14 mouse cellular contexts compared by ENCODE assay signal in the genomic region with DNA sequence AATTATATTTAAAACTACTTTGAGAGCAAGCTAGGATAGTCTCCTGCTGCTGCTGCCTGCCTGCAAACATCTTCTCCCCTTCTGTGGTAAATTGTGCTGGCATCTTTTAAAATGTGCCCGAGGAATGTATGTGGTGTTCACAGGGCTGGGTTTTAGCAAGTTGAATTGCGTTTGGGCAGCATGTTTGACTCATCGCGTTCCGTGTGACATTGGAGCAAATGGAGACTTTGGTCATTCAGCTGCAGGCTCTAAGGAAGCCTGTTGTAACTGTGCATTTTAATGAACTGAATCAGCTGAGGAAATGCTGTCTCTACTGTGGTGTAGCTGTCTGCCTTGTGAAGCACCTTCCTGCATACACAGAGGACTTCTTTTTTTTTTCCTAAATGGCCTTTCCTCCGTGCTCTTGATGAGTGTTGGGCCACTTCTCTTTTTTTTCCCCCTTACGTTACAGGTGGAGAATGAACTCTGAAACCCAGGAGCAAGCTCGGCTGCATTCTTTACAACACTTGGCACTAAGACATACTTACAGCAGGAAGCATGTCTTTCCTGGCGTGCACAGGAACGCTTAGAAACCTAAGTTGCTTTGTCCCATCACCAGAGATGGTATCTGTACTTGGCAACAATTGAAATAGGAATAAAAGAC. TPM values are rescaled to one million over a fixed set of nuclear protein-coding genes. Genes with fewer than 3 reads are reported as not detected.
DNase-seq lines count a peak whose midpoint lies in the region; ATAC-seq and TF ChIP-seq lines count a peak whose summit lies in the region.
"Had no signal": no experiment of that assay in that cellular context is flagged by ENCODE, and none has a peak within 500 bp of the region (broad histone marks: within the 10 kb centered on the region; RNA-seq: fewer than 3 reads in every experiment).

No protein-coding gene starts in this region.

- H3K4me3 ChIP-seq in forebrain, postnatal 0 days (ENCODE audit: low read depth, low read length) = no peak overlapping the region
- H3K4me3 ChIP-seq in forebrain, embryonic 11.5 days (ENCODE audit: low read depth, low read length) = no peak overlapping the region
- no peak overlapping the region for H3K4me3 ChIP-seq in hindbrain, postnatal 0 days (ENCODE audit: low read length)
- H3K4me3 ChIP-seq in hindbrain, embryonic 10.5 days = no peak overlapping the region
- H3K4me3 ChIP-seq: erythroblast, embryonic 14.5 days had no signal

- 44% methylated on average over 10 of the region's 10 CpGs for WGBS in forebrain, postnatal 0 days
- WGBS in forebrain, embryonic 11.5 days = 60% methylated on average over 10 of the region's 10 CpGs
- whole genome bisulfite sequencing in hindbrain, postnatal 0 days = 30% methylated on average over 10 of the region's 10 CpGs
- 61% methylated on average over 10 of the region's 10 CpGs for WGBS in hindbrain, embryonic 10.5 days

- no peaks in the 10 kb centered on the region for H3K9me3 ChIP-seq in forebrain, postnatal 0 days (ENCODE audit: low read length)
- no peaks in the 10 kb centered on the region for H3K9me3 ChIP-seq in forebrain, embryonic 11.5 days (ENCODE audit: control insufficient read depth, low read length)
- no peaks in the 10 kb centered on the region for H3K9me3 ChIP-seq in hindbrain, postnatal 0 days (ENCODE audit: low read length)
- no peaks in the 10 kb centered on the region for H3K9me3 ChIP-seq in hindbrain, embryonic 10.5 days

- peak overlapping the region; percentile 6; the same call in 1 of the 2 replicates for H3K4me2 ChIP-seq in forebrain, postnatal 0 days (ENCODE audit: low read depth)
- no peak overlapping the region for H3K4me2 ChIP-seq in forebrain, embryonic 11.5 days (ENCODE audit: low read depth, low read length, severe bottlenecking)
- H3K4me2 ChIP-seq in hindbrain, postnatal 0 days (ENCODE audit: low read depth, low read length) = peak overlapping the region; percentile 40

- TF ChIP-seq CTCF in forebrain, postnatal 0 days (IDR thresholded peaks at IDR 0.05; ENCODE audit: low read depth) = no peak
- TF ChIP-seq CTCF in hindbrain, postnatal 0 days (IDR thresholded peaks at IDR 0.05; ENCODE audit: low read depth) = no peak

- ATAC-seq in forebrain, postnatal 0 days = peak; percentile 43
- ATAC-seq in forebrain, embryonic 11.5 days (replicated peaks; ENCODE audit: low FRiP score) = no peak
- no peak for ATAC-seq in hindbrain, postnatal 0 days

- DNase-seq in forebrain, postnatal 0 days = peak; percentile 25
- DNase-seq in forebrain, embryonic 11.5 days (ENCODE audit: low spot score) = no peak
- no peak for DNase-seq in hindbrain, postnatal 0 days (ENCODE audit: low spot score)
- DNase-seq in hindbrain, embryonic 10.5 days (ENCODE audit: low spot score) = no peak
- peak; percentile 12 for DNase-seq in 3T3-L1 (ENCODE audit: low read depth, low spot score)
- DNase-seq in lung, postnatal 10 days = peak; percentile 3
- DNase-seq in cerebellum, adult 18-20 months = no peak
- no peak for DNase-seq in ovary, postnatal 36 days (ENCODE audit: low spot score)
- DNase-seq: kidney, postnatal 14 days; retina, postnatal 1 day; thymus, postnatal 14 days had no signal

- no peak overlapping the region for H3K27ac ChIP-seq in forebrain, postnatal 0 days (ENCODE audit: low read depth, low read length)
- H3K27ac ChIP-seq in forebrain, embryonic 11.5 days (ENCODE audit: low read depth, low read length) = no peak overlapping the region
- H3K27ac ChIP-seq in hindbrain, postnatal 0 days = no peak overlapping the region
- H3K27ac ChIP-seq in hindbrain, embryonic 10.5 days = no peak overlapping the region
- H3K27ac ChIP-seq: liver, embryonic 14.5 days had no signal

- H3K9ac ChIP-seq in forebrain, postnatal 0 days = no peak overlapping the region
- no peak overlapping the region for H3K9ac ChIP-seq in forebrain, embryonic 11.5 days (ENCODE audit: low read length)
- 0 out of 2 replicates have a peak overlapping the region, but pooled peaks have one; percentile 17 for H3K9ac ChIP-seq in hindbrain, postnatal 0 days (replicated peaks; ENCODE audit: low read length)
- H3K9ac ChIP-seq: liver, embryonic 14.5 days had no signal

- no peaks in the 10 kb centered on the region for H3K4me1 ChIP-seq in forebrain, postnatal 0 days (ENCODE audit: insufficient read depth)
- H3K4me1 ChIP-seq in forebrain, embryonic 11.5 days (replicated peaks; ENCODE audit: control insufficient read depth, insufficient read depth, low read length) = 0 out of 2 replicates have a peak, but pooled peaks cover 2% of the 10 kb centered on the region
- H3K4me1 ChIP-seq in hindbrain, postnatal 0 days (ENCODE audit: insufficient read depth, low read length) = peaks cover 10% of the 10 kb centered on the region
- H3K4me1 ChIP-seq in hindbrain, embryonic 10.5 days (replicated peaks) = no peaks in the 10 kb centered on the region; the same call in 1 of the 2 replicates

- no peaks in the 10 kb centered on the region for H3K36me3 ChIP-seq in forebrain, postnatal 0 days (ENCODE audit: insufficient read depth)
- no peaks in the 10 kb centered on the region for H3K36me3 ChIP-seq in forebrain, embryonic 11.5 days (ENCODE audit: control insufficient read depth, insufficient read depth, low read length)
- no peaks in the 10 kb centered on the region for H3K36me3 ChIP-seq in hindbrain, postnatal 0 days (ENCODE audit: insufficient read depth, low read length)
- no peaks in the 10 kb centered on the region for H3K36me3 ChIP-seq in hindbrain, embryonic 10.5 days

- H3K27me3 ChIP-seq in forebrain, postnatal 0 days (ENCODE audit: insufficient read depth, low read length) = no peaks in the 10 kb centered on the region
- no peaks in the 10 kb centered on the region for H3K27me3 ChIP-seq in forebrain, embryonic 11.5 days (ENCODE audit: control insufficient read depth, insufficient read depth, low read length)
- no peaks in the 10 kb centered on the region for H3K27me3 ChIP-seq in hindbrain, postnatal 0 days (ENCODE audit: insufficient read depth, low read length)
- no peaks in the 10 kb centered on the region for H3K27me3 ChIP-seq in hindbrain, embryonic 10.5 days (ENCODE audit: insufficient read depth, poor library complexity, severe bottlenecking)

RNA-seq across cellular contexts. Expression of gene Lrrtm3, which starts 13.5 kb away (rescaled TPM):
- total RNA-seq in forebrain, postnatal 0 days (2014; rRNA removed) = 26.0 and 29.9 TPM in 2 replicates
- polyA plus RNA-seq in forebrain, postnatal 0 days (2015; fragmentation: Nextera tagmentation; extraction: Ambion mirVana) = 12.2 and 25.8 TPM in 2 replicates
- 2.2 and 2.6 TPM in 2 replicates for polyA plus RNA-seq in forebrain, embryonic 11.5 days (2014; fragmentation: Nextera tagmentation; extraction: Ambion mirVana)
- 28.0 and 36.9 TPM in 2 replicates for total RNA-seq in hindbrain, postnatal 0 days (2014; rRNA removed)
- 29.0 and 33.0 TPM in 2 replicates for polyA plus RNA-seq in hindbrain, postnatal 0 days (2015; fragmentation: Nextera tagmentation; extraction: Ambion mirVana)
- polyA plus RNA-seq in hindbrain, embryonic 10.5 days (2016; fragmentation: Nextera tagmentation; extraction: Ambion mirVana) = 2.7 and 4.4 TPM in 2 replicates
- total RNA-seq: hematopoietic stem cell, adult 5-6 weeks had no signal
- polyA plus RNA-seq: erythroblast, embryonic 14.5 days had no signal

Comparison
In these comparisons a context has a peak if more than half of its experiments do, and no peak if none do; other contexts are left out.
1. DNase-seq: peak in forebrain, postnatal 0 days (single experiment), 3T3-L1 (single experiment) and lung, postnatal 10 days (single experiment); none in forebrain, embryonic 11.5 days (single experiment), hindbrain, postnatal 0 days (single experiment), hindbrain, embryonic 10.5 days (single experiment), cerebellum, adult 18-20 months (0 of 2) and ovary, postnatal 36 days (single experiment).